Mouse (Mus musculus) heart, postnatal 36 days (tissue): ENCODE measurements around the gene Trappc6a. TPM values are rescaled to one million over a fixed set of nuclear protein-coding genes. Genes with fewer than 3 reads are reported as not detected.

ENCODE experiments used
- DNase-seq, 2 experiments: peaks; one replicate each; pipeline ENCODE4 v3.0.0; 2021 to 2022
- intact Hi-C: fragments of 180-260 bp; cut with DNase I; formaldehyde crosslinking; loops from one replicate; pipeline ENCODE4 v1.15.1; 2025
- total RNA-seq, 2 experiments: library from RNA; stranded (reverse); gene quantifications; 2 replicates each; pipeline ENCODE4 v1.2.3; 2021

Trappc6a gene
- total RNA-seq, 2 experiments from 2014 or later = 32.9 to 37.4 TPM

- intact Hi-C loops = no loop called here
- peak; percentile 23 to 43 for DNase-seq
Observed at GRCm38 (mm10) chr7:19557982-19558900, 50.0 kb downstream of the Trappc6a start.

GRCm38 (mm10) chr7:19558965-19559364, 50.8 kb downstream of the Trappc6a start:
- intact Hi-C loops = no loop called here
- DNase-seq = no peak

- intact Hi-C loops = loop anchor here (5.0 kb wide), 1 partner anchor 103 kb away; the partner anchor contains the start of gene Mark4
- no peak for DNase-seq
Observed at GRCm38 (mm10) chr7:19560491-19561260, 52.5 kb downstream of the Trappc6a start.

GRCm38 (mm10) chr7:19561431-19561764, 53.2 kb downstream of the Trappc6a start:
- intact Hi-C loops = loop anchor here (5.0 kb wide), 1 partner anchor 104 kb away; the partner anchor contains the start of gene Mark4
- no peak for DNase-seq

GRCm38 (mm10) chr7:19561765-19562642, 53.8 kb downstream of the Trappc6a start:
- peak; percentile 90 to 96 for DNase-seq
- intact Hi-C loops = loop anchor here (1.0 to 5.0 kb wide), 2 partner anchors 11 to 105 kb away; partner anchors contain the start of gene Mark4

- intact Hi-C loops = loop anchor here (1.0 to 5.0 kb wide), 2 partner anchors 10 to 106 kb away; partner anchors contain the start of gene Mark4
- DNase-seq = peak in 1 of 2 experiments; percentile 24
Observed at GRCm38 (mm10) chr7:19562643-19563410, 54.6 kb downstream of the Trappc6a start, which contains the start of gene Ppp1r37. Gene Ppp1r37, minus strand, starts transcription at chr7:19563076.

- intact Hi-C loops = loop anchor here (5.0 kb wide), 1 partner anchor 107 kb away; the partner anchor contains the start of gene Mark4
- DNase-seq = no peak
Observed at GRCm38 (mm10) chr7:19563884-19564283, 55.7 kb downstream of the Trappc6a start.

- intact Hi-C loops = loop anchor here (5.0 kb wide), 1 partner anchor 107 kb away; the partner anchor contains the start of gene Mark4
Observed at GRCm38 (mm10) chr7:19564455-19564854, 56.3 kb downstream of the Trappc6a start.

More at GRCm38 (mm10) chr7:19564455-19564854, 56.3 kb downstream of the Trappc6a start:
- no peak for DNase-seq

Other genes with a start within 250 kb of the Trappc6a start
- gene Vasp, start 236.6 kb upstream of the Trappc6a start, total RNA-seq = 10 to 100 TPM; 32.6 to 36.1 TPM
- gene Ppm1n, start 228.3 kb upstream of the Trappc6a start, total RNA-seq = not detected
- 100 to 1,000 TPM; 137 to 148 TPM for gene Rtn2, start 225.8 kb upstream of the Trappc6a start, total RNA-seq
- under 1 TPM; 0.14 to 0.86 TPM for gene Fosb, start 198.3 kb upstream of the Trappc6a start, total RNA-seq
- gene Ercc1, start 163.6 kb upstream of the Trappc6a start, total RNA-seq = 10 to 100 TPM; 43.4 to 48.0 TPM
- gene Cd3eap, start 148.9 kb upstream of the Trappc6a start, total RNA-seq = 10 to 100 TPM; 10.4 to 11.2 TPM
- 10 to 100 TPM; 35.8 to 44.2 TPM for gene Ppp1r13l, start 148.6 kb upstream of the Trappc6a start, total RNA-seq
- 10 to 100 TPM; 11.8 to 12.0 TPM for gene Ercc2, start 126.4 kb upstream of the Trappc6a start, total RNA-seq
- under 1 TPM; 0.24 to 0.92 TPM for gene Klc3, start 104.3 kb upstream of the Trappc6a start, total RNA-seq
- gene Ckm, start 103.6 kb upstream of the Trappc6a start, total RNA-seq = 1,000 to 10,000 TPM; 3,967 to 4,539 TPM
- gene Mark4, start 49.6 kb upstream of the Trappc6a start, total RNA-seq = 10 to 100 TPM; 25.7 to 27.2 TPM
- gene Exoc3l2, start 45.1 kb upstream of the Trappc6a start, total RNA-seq = under 1 TPM; 0.78 to 0.84 TPM
- 1 to 10 TPM; 2.3 to 2.5 TPM for gene Bloc1s3, start within 50 bp of the Trappc6a start, total RNA-seq
- not detected for gene Nkpd1, start 9.4 kb downstream of the Trappc6a start, total RNA-seq
- 10 to 100 TPM; 56.0 to 59.3 TPM for gene Ppp1r37, start 54.7 kb downstream of the Trappc6a start, total RNA-seq
- gene Zfp296, start 68.9 kb downstream of the Trappc6a start, total RNA-seq = under 1 TPM in 1 of 2 experiments, not detected in 1; 0.50 TPM
- 10 to 100 TPM; 44.1 to 47.8 TPM for gene Gemin7, start 69.2 kb downstream of the Trappc6a start, total RNA-seq
- 10 to 100 TPM; 16.0 to 16.8 TPM for gene Clasrp, start 96.1 kb downstream of the Trappc6a start, total RNA-seq
- gene Relb, start 121.0 kb downstream of the Trappc6a start, total RNA-seq = 1 to 10 TPM; 5.7 to 8.9 TPM
- gene Clptm1, start 156.6 kb downstream of the Trappc6a start, total RNA-seq = 10 to 100 TPM; 76.4 to 84.1 TPM
- gene Apoc2, start 169.5 kb downstream of the Trappc6a start, total RNA-seq = not detected
- not detected for gene Gm44805, start 173.0 kb downstream of the Trappc6a start, total RNA-seq
- gene Apoc4, start 173.1 kb downstream of the Trappc6a start, total RNA-seq = not detected
- gene Apoc1, start 184.3 kb downstream of the Trappc6a start, total RNA-seq = 1 to 10 TPM; 1.2 to 3.3 TPM
- 100 to 1,000 TPM; 308 to 344 TPM for gene Apoe, start 190.8 kb downstream of the Trappc6a start, total RNA-seq
- 100 to 1,000 TPM in 1 of 2 experiments, 10 to 100 TPM in 1; 97.7 to 102 TPM for gene Tomm40, start 207.0 kb downstream of the Trappc6a start, total RNA-seq
- gene Nectin2, start 242.1 kb downstream of the Trappc6a start, total RNA-seq = 10 to 100 TPM; 33.2 to 41.7 TPM